Mouse (Mus musculus) stomach, embryonic 15.5 days (tissue): ENCODE results near the gene Cacna1a. TPM values are rescaled to one million over a fixed set of nuclear protein-coding genes. Genes with fewer than 3 reads are reported as not detected.

Source experiments
- ATAC-seq: fragments of 200-750 bp; cut with Nextera tagmentation; 2 replicates; pipeline ENCODE4 v1.8.0; 2017; ENCODE audit warnings: low read depth, moderate number of reproducible peaks, moderate TSS enrichment; ENCODE audit not compliant: insufficient read depth, low FRiP score
- H3K27ac ChIP-seq: fragments of 300-500 bp; sonication (generic); 2 replicates; pipeline ENCODE4 v1.5.1; 2015; ENCODE audit warnings: mild to moderate bottlenecking, inconsistent platforms
- H3K27me3 ChIP-seq: fragments of 300-500 bp; sonication (generic); replicated peaks from 2 replicates; pipeline ENCODE4 v1.6.1; 2015; ENCODE audit warnings: inconsistent platforms
- H3K36me3 ChIP-seq: fragments of 300-500 bp; sonication (generic); 2 replicates; pipeline ENCODE4 v1.6.1; 2015; ENCODE audit warnings: inconsistent platforms
- H3K4me1 ChIP-seq: fragments of 300-500 bp; sonication (generic); 2 replicates; pipeline ENCODE4 v1.6.1; 2015; ENCODE audit warnings: inconsistent platforms
- H3K4me2 ChIP-seq: fragments of 300-500 bp; sonication (generic); 2 replicates; pipeline ENCODE4 v1.6.1; 2015; ENCODE audit warnings: mild to moderate bottlenecking, inconsistent platforms
- H3K4me3 ChIP-seq: fragments of 300-500 bp; sonication (generic); replicated peaks from 2 replicates; pipeline ENCODE4 v1.5.1; 2015; ENCODE audit warnings: inconsistent platforms
- H3K9ac ChIP-seq: fragments of 300-500 bp; sonication (generic); 2 replicates; pipeline ENCODE4 v1.6.1; 2015; ENCODE audit warnings: inconsistent platforms
- H3K9me3 ChIP-seq: fragments of 300-500 bp; sonication (generic); 2 replicates; pipeline ENCODE4 v1.6.1; 2016; ENCODE audit warnings: inconsistent platforms
- WGBS: fragments of 180-500 bp; shearing (Covaris S2); methylation state at CpG from one replicate; pipeline ENCODE4 v1.1.7; 2015; 5-methylcytosine and 5-hydroxymethylcytosine counted together
- polyA plus RNA-seq: library from polyadenylated mRNA; unstranded; fragments of >200 nt; fragmentation: Nextera tagmentation; extraction: Ambion mirVana; gene quantifications from 2 replicates; pipeline ENCODE4 v1.2.1, GENCODE M21; 2015

Gene Cacna1a
- polyA plus RNA-seq, 1 experiment from 2014 or later = 4.1 TPM

DNA sequence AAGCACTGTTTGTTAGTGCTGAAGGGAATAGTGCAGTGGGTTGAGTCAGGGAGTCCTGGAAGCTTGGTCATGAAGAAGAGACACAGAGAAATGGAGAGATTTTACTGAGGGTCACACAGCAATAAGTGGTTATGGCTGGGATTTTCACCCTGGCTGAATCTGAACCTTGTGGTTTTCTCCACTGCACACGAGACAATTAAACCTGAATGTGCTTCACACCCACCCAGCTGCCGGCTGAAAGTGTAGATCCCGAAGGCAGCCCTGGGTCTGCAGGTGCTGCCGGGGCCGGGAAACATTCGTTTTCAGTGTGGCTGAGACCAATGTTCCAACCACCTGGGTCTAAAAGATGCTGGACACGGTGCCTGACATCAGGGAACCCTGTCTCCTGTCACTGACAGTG is 167.0 kb downstream of the Cacna1a start:
- Histone ChIP-seq H3K4me1 (0 out of 2 replicates have a peak, but pooled peaks cover 6% of the 10 kb centered on the region), H3K27ac (no peak overlapping the region), H3K4me2 (no peak overlapping the region), H3K4me3 (no peak overlapping the region), H3K27me3 (peaks cover 46% of the 10 kb centered on the region), H3K36me3 (no peaks in the 10 kb centered on the region), H3K9me3 (no peaks in the 10 kb centered on the region), H3K9ac (no peak overlapping the region)
- 69% methylated on average over 7 of the region's 7 CpGs for WGBS
- ATAC-seq = no peak

DNA sequence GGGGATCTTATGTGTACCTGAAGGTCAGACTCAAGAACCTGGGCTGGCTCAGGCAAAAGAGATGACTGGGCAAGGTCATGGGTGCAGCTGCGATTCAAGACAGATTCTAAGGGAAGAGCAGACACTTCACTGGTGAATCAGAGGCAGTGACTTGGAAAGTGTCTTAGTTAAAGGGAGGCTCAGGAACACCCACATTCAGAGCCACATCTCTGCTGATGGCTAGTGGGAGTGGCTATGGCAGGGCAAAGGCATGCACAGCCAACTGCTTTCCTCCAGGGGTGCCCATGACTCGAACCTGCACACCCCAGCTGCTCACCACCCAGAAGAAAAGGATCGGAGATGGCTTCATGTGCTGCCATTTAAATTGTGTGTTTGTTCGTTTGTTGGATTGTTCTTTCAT is 169.7 kb downstream of the Cacna1a start:
- Histone ChIP-seq H3K9me3 (no peaks in the 10 kb centered on the region), H3K36me3 (no peaks in the 10 kb centered on the region), H3K27ac (no peak overlapping the region), H3K4me3 (no peak overlapping the region), H3K9ac (no peak overlapping the region), H3K27me3 (peaks cover 53% of the 10 kb centered on the region), H3K4me2 (no peak overlapping the region), H3K4me1 (0 out of 2 replicates have a peak, but pooled peaks cover 6% of the 10 kb centered on the region)
- WGBS = 82% methylated on average over 4 of the region's 4 CpGs
- ATAC-seq = no peak

DNA sequence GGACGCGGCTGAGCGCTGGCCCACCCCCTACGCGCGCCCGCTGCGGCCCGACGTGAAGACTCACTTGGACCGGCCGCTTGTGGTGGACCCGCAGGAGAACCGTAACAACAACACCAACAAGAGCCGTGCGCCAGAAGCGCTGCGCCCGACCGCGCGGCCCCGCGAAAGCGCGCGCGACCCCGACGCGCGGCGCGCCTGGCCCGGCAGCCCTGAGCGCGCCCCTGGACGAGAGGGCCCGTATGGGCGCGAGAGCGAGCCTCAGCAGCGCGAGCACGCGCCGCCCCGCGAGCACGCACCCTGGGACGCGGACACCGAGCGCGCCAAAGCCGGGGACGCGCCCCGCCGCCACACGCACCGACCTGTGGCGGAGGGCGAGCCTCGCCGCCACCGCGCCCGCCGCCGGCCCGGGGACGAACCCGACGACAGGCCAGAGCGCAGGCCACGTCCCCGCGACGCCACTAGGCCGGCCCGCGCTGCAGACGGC is 170.9 kb downstream of the Cacna1a start:
- Histone ChIP-seq H3K27ac (no peak overlapping the region), H3K36me3 (no peaks in the 10 kb centered on the region), H3K4me3 (peak overlapping the region; percentile 44), H3K27me3 (peaks cover 51% of the 10 kb centered on the region), H3K4me1 (0 out of 2 replicates have a peak, but pooled peaks cover 6% of the 10 kb centered on the region), H3K4me2 (peak overlapping the region; percentile 75), H3K9ac (no peak overlapping the region), H3K9me3 (no peaks in the 10 kb centered on the region)
- under 1% methylated on average over 84 of the region's 84 CpGs for WGBS
- no peak for ATAC-seq

DNA sequence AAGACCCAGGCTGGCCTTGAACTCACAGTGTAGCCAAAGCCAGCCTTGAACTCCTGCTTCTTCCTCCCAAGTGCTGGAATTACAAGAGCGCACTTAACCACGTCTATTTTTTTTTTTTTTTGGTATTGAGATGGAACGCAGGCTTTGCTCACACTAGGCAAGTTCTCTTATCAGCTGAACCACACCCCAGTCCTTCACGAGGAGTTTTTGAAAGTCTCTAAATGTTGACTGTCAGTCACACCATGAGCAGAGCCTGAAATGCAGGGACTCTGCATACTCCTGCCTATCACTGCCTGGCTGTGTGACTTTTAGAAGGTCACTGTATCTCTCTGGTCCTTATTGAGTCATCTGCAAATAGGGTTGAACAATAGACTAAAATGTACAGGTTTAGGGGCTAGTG is 173.5 kb downstream of the Cacna1a start:
- no peak for ATAC-seq
- H3K9ac ChIP-seq = no peak overlapping the region
- 0 out of 2 replicates have a peak, but pooled peaks cover 6% of the 10 kb centered on the region for H3K4me1 ChIP-seq
- 48% methylated on average over 4 of the region's 4 CpGs for WGBS
- no peaks in the 10 kb centered on the region for H3K9me3 ChIP-seq
- H3K4me2 ChIP-seq = no peak overlapping the region
- no peak overlapping the region for H3K4me3 ChIP-seq
- no peaks in the 10 kb centered on the region for H3K36me3 ChIP-seq
- peaks cover 43% of the 10 kb centered on the region for H3K27me3 ChIP-seq
- no peak overlapping the region for H3K27ac ChIP-seq

DNA sequence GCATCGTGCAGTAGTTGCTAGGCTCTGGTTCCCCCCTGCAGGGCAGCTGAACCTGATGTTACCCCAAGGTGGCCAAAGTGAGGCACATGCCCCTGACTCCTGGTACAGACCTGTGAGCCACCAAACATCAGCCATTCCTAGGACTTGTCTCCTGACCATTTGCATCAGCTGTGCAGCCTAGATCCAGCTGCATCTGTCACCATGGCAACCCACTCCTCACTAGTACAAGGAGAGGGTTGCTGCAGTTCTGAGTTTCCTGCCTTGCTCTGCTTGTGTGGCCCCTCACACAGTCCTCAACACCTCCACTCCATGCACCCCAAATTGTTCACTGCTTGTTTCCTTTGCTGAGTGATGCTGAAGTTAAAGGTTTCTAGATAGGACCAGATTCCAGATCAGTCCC is 175.8 kb downstream of the Cacna1a start:
- WGBS = 59% methylated on average over 1 of the region's 1 CpGs
- H3K27ac ChIP-seq = no peak overlapping the region
- no peak overlapping the region for H3K4me3 ChIP-seq
- H3K36me3 ChIP-seq = no peaks in the 10 kb centered on the region
- H3K27me3 ChIP-seq = peaks cover 19% of the 10 kb centered on the region
- H3K9ac ChIP-seq = no peak overlapping the region
- no peak overlapping the region for H3K4me2 ChIP-seq
- H3K9me3 ChIP-seq = no peaks in the 10 kb centered on the region
- no peak for ATAC-seq
- H3K4me1 ChIP-seq = 0 out of 2 replicates have a peak, but pooled peaks cover 4% of the 10 kb centered on the region

DNA sequence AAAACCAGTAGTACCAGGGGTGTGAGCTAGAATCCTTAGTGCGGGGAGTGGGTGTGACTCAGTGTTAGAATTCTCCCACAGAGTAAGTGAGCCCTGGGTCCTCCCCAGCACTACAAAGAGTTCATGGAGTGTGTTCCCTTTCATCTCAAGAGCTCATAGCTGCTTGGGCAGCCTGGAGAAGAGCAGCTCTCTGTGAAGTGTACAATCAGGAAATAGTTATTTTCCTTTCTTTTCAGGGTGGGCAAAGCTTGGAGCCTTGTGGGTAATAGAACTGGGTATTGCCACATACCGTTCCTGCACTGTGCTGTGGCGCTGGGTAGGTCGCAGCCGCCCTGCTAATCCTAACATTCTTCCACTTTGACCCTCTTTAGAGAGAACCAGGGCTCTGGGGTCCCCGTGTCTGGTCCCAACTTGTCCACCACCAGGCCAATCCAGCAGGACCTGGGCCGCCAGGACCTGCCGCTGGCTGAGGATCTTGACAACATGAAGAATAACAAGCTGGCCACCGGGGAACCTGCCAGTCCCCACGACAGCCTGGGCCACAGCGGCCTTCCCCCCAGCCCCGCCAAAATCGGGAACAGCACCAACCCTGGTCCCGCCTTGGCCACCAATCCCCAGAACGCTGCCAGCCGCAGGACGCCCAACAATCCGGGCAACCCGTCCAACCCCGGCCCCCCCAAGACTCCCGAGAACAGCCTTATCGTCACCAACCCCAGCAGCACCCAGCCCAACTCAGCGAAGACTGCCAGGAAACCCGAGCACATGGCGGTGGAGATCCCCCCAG is 177.5 kb downstream of the Cacna1a start:
- no peak for ATAC-seq
- no peaks in the 10 kb centered on the region for H3K9me3 ChIP-seq
- 0 out of 2 replicates have a peak, but pooled peaks cover 5% of the 10 kb centered on the region for H3K4me1 ChIP-seq
- H3K27me3 ChIP-seq = peaks cover 3% of the 10 kb centered on the region; the same call in 1 of the 2 replicates
- 66% methylated on average over 25 of the region's 25 CpGs for WGBS
- no peak overlapping the region for H3K27ac ChIP-seq
- no peak overlapping the region for H3K9ac ChIP-seq
- no peak overlapping the region for H3K4me3 ChIP-seq
- no peaks in the 10 kb centered on the region for H3K36me3 ChIP-seq
- H3K4me2 ChIP-seq = no peak overlapping the region

DNA sequence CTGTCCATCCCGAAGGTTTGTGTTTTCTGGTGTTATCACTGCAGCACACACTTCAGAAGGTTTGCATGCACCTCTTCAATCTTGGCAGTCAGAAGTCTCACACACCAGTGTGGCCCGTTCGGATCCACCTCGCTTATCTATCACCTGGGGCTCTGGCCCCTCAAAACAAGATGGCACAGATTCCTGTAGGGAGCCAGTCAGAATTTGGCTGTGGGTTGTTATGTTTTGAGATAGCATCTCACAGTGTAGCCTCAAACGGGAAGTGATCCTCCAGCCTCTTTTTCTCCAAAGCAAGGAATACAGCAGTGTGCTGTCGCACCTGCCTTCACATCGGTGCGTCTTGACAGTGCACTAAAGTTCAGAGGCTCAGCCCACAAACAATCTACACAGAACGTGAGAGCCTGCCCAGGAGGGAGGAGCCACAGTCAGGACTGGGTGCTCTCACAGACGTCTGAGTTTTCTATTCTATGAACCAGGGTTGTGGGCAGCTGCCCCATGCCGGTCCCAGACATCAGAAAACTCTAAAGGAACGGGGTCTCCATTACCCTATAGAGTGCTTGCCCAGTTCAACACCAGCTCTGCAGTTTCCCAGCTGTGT is 178.7 kb downstream of the Cacna1a start:
- no peaks in the 10 kb centered on the region for H3K36me3 ChIP-seq
- no peak overlapping the region for H3K4me3 ChIP-seq
- H3K4me1 ChIP-seq = 0 out of 2 replicates have a peak, but pooled peaks cover 5% of the 10 kb centered on the region
- H3K9ac ChIP-seq = no peak overlapping the region
- no peak for ATAC-seq
- no peaks in the 10 kb centered on the region for H3K9me3 ChIP-seq
- H3K27ac ChIP-seq = no peak overlapping the region
- H3K4me2 ChIP-seq = no peak overlapping the region
- H3K27me3 ChIP-seq = no peaks in the 10 kb centered on the region; the same call in 1 of the 2 replicates
- 70% methylated on average over 12 of the region's 12 CpGs for WGBS

DNA sequence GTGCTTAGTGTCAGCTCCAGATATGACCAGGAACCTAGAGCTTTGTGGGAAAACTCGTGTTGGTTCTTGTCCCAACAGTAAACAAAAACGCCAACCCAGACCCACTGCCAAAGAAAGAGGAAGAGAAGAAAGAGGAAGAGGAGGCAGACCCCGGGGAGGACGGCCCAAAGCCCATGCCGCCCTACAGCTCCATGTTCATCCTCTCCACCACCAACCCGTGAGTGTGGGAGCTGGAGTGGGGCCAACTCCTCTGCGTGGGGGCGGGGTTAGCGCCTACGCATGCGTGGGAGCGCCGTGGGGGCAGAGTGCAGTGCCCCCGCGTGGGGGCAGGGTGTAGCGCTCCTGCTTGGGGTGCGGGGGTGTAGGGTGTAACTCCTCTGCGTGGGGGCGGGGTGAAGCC is 179.3 kb downstream of the Cacna1a start:
- H3K27me3 ChIP-seq = no peaks in the 10 kb centered on the region; the same call in 1 of the 2 replicates
- no peak overlapping the region for H3K27ac ChIP-seq
- H3K9me3 ChIP-seq = no peaks in the 10 kb centered on the region
- H3K4me2 ChIP-seq = peak overlapping the region; percentile 23; the same call in 1 of the 2 replicates
- no peak overlapping the region for H3K9ac ChIP-seq
- ATAC-seq = no peak
- no peaks in the 10 kb centered on the region for H3K36me3 ChIP-seq
- H3K4me1 ChIP-seq = 0 out of 2 replicates have a peak, but pooled peaks cover 5% of the 10 kb centered on the region
- H3K4me3 ChIP-seq = no peak overlapping the region
- WGBS = 64% methylated on average over 19 of the region's 19 CpGs

DNA sequence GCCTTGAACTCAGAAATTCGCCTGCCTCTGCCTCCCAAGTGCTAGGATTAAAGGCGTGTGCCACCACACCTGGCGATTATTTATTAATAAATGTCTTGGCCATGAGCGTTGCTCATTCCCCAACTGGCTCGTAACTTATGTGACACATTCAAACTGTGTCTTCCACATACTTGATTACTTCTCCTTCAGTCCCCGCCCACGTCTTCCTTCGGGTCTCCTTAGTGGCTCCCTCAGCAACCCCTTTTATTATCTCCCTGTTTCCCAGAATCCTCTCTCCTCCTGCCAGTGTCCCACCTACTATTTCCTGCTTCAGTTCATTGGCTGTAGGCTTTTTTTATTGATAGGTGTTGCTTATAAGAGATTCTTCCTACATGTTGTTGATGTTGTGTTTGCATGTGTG is 180.5 kb downstream of the Cacna1a start:
- 81% methylated on average over 8 of the region's 8 CpGs for WGBS

DNA sequence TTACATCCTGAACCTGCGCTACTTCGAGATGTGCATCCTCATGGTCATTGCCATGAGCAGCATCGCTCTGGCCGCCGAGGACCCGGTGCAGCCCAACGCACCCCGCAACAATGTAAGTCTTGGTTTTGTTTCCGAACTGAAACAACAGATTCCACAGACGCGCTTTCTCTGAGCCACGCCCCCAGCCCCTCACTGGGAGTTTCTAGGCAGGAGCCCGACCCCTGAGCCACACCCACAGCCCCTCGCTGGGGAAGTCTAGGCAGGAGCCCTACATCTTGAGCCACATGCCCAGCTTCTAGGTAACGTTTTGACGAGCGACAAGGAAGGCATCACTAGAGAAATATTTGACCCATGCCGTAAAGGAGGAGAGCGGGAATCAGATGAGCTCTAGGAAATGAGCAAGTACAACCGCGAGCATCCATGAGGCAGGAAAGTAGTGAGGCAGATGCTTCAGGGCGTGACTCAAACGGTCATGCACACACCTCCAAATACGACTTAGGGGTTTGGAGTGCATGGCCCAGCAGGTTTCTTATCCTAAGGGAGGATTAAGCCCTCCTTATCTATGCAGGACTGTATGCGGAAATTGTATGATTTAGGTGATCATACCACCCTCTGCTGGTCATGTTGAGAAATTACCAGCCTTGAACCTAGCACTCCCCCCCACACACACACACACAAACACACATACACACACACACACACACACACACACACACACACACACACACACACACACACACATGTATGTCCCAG is 181.9 kb downstream of the Cacna1a start:
- no peaks in the 10 kb centered on the region; the same call in 1 of the 2 replicates for H3K27me3 ChIP-seq
- no peaks in the 10 kb centered on the region for H3K9me3 ChIP-seq
- ATAC-seq = no peak
- H3K4me2 ChIP-seq = peak overlapping the region; percentile 38
- 0 out of 2 replicates have a peak, but pooled peaks cover 5% of the 10 kb centered on the region for H3K4me1 ChIP-seq
- H3K27ac ChIP-seq = no peak overlapping the region
- H3K36me3 ChIP-seq = no peaks in the 10 kb centered on the region
- no peak overlapping the region for H3K9ac ChIP-seq
- whole genome bisulfite sequencing = 38% methylated on average over 25 of the region's 25 CpGs
- H3K4me3 ChIP-seq = no peak overlapping the region

More for the DNA sequence above, 180.5 kb downstream of the Cacna1a start:
- no peaks in the 10 kb centered on the region for H3K9me3 ChIP-seq
- H3K27me3 ChIP-seq = no peaks in the 10 kb centered on the region; the same call in 1 of the 2 replicates
- no peak overlapping the region for H3K4me2 ChIP-seq
- no peaks in the 10 kb centered on the region for H3K36me3 ChIP-seq
- 0 out of 2 replicates have a peak, but pooled peaks cover 5% of the 10 kb centered on the region for H3K4me1 ChIP-seq
- no peak overlapping the region for H3K4me3 ChIP-seq
- no peak for ATAC-seq
- H3K27ac ChIP-seq = no peak overlapping the region
- no peak overlapping the region for H3K9ac ChIP-seq

DNA sequence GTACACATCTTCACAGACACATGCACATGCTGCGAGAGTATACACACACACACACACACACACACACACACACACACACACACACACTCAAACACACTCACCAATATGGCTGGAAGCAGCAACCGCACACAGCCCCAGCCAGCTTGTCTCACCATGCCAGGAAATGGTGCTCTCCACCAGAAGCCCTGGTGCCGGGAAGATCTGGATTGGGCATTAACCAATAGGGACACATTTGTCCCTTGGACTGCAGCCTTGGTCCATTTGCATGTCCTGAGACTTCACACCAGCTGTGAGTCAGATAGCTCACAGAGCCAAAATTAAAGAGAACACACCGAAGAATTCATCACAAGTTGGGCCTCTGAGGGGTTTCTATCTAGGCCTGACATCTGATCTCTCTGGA is 189.2 kb downstream of the Cacna1a start:
- Histone ChIP-seq H3K36me3 (no peaks in the 10 kb centered on the region), H3K27ac (no peak overlapping the region), H3K4me2 (no peak overlapping the region), H3K4me3 (no peak overlapping the region), H3K9me3 (no peaks in the 10 kb centered on the region), H3K27me3 (no peaks in the 10 kb centered on the region), H3K9ac (no peak overlapping the region), H3K4me1 (no peaks in the 10 kb centered on the region)
- no peak for ATAC-seq
- WGBS = 81% methylated on average over 4 of the region's 4 CpGs
